Mouse (Mus musculus): ENCODE measurements around the gene Myod1. TPM values are rescaled to one million over a fixed set of nuclear protein-coding genes. Genes with fewer than 3 reads are reported as not detected.

Gene Myod1
- polyA plus RNA-seq, 1 experiment from 2014 or later: not detected

DNA sequence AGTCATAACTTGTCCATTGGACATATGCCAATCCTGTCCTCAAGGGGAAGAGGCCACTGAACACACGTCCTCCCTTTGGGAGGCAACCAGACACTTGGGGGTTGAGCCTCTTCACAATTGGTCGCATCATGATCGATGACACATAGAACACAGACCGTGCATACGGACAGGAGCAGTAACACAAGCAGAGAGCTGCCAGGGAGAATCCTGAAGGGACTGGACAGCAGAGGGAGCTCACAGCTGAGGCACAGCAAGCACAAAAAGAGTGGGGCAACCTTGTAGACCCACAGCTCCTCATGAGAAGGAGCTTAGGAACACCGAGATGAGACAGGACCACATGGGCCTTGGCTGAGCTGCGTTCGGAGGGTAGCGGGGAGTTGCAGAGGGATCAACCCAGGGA is 4.4 kb downstream of the Myod1 start:
- H3K27ac ChIP-seq (ENCODE audit: low read length): no peak overlapping the region
- no peaks in the 10 kb centered on the region for H3K9me3 ChIP-seq (ENCODE audit: low read length)
- H3K4me3 ChIP-seq (ENCODE audit: low read depth, low read length): no peak overlapping the region
- WGBS: 59% methylated on average over 9 of the region's 9 CpGs
- no peaks in the 10 kb centered on the region for H3K36me3 ChIP-seq (ENCODE audit: insufficient read depth, low read length)
- H3K9ac ChIP-seq (replicated peaks; ENCODE audit: low read depth): no peak overlapping the region
- H3K4me1 ChIP-seq (ENCODE audit: insufficient read depth, low read depth, low read length): no peaks in the 10 kb centered on the region
- peak; percentile 18 for TF ChIP-seq CTCF (IDR thresholded peaks at IDR 0.05)
- TF ChIP-seq EP300 (IDR thresholded peaks at IDR 0.05): no peak
- H3K4me2 ChIP-seq (replicated peaks; ENCODE audit: low read depth, low read length): no peak overlapping the region
- no peak for DNase-seq (ENCODE audit: low spot score)
- peaks cover 33% of the 10 kb centered on the region for H3K27me3 ChIP-seq (replicated peaks; ENCODE audit: insufficient read depth, low read length)
- no peak for ATAC-seq

DNA sequence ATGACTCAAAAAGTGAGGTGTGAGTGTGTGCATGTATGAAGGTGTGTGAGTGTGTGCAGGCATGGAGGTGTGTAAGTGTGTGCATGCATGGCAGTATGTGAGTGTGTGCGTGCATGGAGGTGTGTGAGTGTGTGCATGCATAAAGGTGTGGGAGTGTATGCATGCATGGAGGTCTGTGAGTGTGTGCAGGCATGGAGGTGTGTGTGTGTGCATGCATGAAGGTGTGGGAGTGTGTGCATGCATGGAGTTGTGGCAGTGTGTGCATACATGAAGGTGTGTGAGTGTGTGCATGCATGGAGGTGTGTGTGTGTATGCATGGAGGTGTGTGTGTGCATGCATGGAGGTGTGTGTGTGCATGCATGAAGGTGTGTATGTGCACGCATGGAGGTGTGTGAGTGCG is 11.2 kb downstream of the Myod1 start:
- Histone ChIP-seq H3K9me3 (ENCODE audit: low read length) (no peaks in the 10 kb centered on the region), H3K36me3 (ENCODE audit: insufficient read depth, low read length) (no peaks in the 10 kb centered on the region), H3K9ac (replicated peaks; ENCODE audit: low read depth) (no peak overlapping the region), H3K27ac (ENCODE audit: low read length) (no peak overlapping the region), H3K4me1 (ENCODE audit: insufficient read depth, low read depth, low read length) (no peaks in the 10 kb centered on the region), H3K27me3 (replicated peaks; ENCODE audit: insufficient read depth, low read length) (no peaks in the 10 kb centered on the region), H3K4me2 (replicated peaks; ENCODE audit: low read depth, low read length) (no peak overlapping the region), H3K4me3 (ENCODE audit: low read depth, low read length) (no peak overlapping the region)
- WGBS: 87% methylated on average over 3 of the region's 3 CpGs
- DNase-seq (ENCODE audit: low spot score) (no peak), ATAC-seq (no peak)
- TF ChIP-seq CTCF (IDR thresholded peaks at IDR 0.05): no peak
- no peak for TF ChIP-seq EP300 (IDR thresholded peaks at IDR 0.05)

DNA sequence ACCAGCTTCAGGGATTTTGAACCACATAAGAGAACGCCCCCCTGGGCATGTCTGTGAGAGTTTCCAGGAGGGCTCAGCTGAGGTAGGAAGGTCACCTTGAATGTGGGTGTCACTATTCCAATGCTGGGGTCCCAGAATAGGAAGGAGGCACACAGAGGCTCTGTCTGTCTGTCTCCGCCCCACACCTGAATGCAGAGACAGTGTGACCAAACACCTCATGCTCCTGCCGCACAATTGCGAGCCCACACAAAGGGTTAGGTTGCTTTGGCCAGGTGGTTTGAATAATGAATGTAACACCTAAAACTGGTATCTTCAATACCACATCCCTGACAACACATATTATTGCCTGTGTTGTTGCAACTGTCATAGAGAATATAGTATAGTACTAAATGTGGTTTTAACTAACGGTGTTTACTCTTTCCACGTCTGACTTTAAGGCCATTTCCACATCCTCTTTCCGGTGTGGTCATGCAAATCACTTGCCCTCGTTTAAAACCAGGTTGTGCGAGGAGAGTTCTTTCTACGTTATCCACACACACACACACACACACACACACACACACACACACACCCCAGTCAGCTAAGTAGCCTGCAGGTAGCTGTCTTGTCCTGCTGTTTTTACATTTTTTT is 13.3 kb downstream of the Myod1 start:
- no peak for TF ChIP-seq EP300 (IDR thresholded peaks at IDR 0.05)
- no peak for TF ChIP-seq CTCF (IDR thresholded peaks at IDR 0.05)
- Histone ChIP-seq H3K4me2 (replicated peaks; ENCODE audit: low read depth, low read length) (no peak overlapping the region), H3K36me3 (ENCODE audit: insufficient read depth, low read length) (no peaks in the 10 kb centered on the region), H3K9ac (replicated peaks; ENCODE audit: low read depth) (no peak overlapping the region), H3K27ac (ENCODE audit: low read length) (no peak overlapping the region), H3K4me1 (ENCODE audit: insufficient read depth, low read depth, low read length) (no peaks in the 10 kb centered on the region), H3K9me3 (ENCODE audit: low read length) (no peaks in the 10 kb centered on the region), H3K27me3 (replicated peaks; ENCODE audit: insufficient read depth, low read length) (peaks cover 15% of the 10 kb centered on the region; the same call in 1 of the 2 replicates), H3K4me3 (ENCODE audit: low read depth, low read length) (no peak overlapping the region)
- ATAC-seq: no peak
- DNase-seq (ENCODE audit: low spot score): no peak
- 65% methylated on average over 10 of the region's 10 CpGs for WGBS

DNA sequence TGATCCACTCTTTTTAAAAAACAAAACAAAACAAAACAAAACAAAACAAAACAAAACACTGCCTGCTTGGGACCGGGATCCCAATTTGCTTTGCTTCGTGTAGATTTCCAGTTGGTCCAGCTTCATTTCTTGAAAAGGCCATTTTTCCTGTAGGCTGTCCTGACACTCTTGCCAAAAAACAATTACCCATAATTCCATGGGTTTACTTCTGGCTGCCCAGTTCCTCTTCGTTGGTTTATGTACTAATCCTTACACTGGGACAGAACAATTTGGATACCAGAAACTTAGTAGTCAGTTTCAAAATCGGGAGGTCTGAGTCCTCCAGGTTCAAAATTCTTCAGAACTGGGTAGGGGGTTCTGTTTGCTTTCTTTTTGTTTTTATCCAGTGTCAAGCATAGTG is 14.0 kb downstream of the Myod1 start:
- no peak for ATAC-seq
- H3K27ac ChIP-seq (ENCODE audit: low read length): no peak overlapping the region
- H3K4me3 ChIP-seq (ENCODE audit: low read depth, low read length): no peak overlapping the region
- no peaks in the 10 kb centered on the region for H3K4me1 ChIP-seq (ENCODE audit: insufficient read depth, low read depth, low read length)
- no peak for TF ChIP-seq CTCF (IDR thresholded peaks at IDR 0.05)
- TF ChIP-seq EP300 (IDR thresholded peaks at IDR 0.05): no peak
- H3K9ac ChIP-seq (replicated peaks; ENCODE audit: low read depth): no peak overlapping the region
- H3K9me3 ChIP-seq (ENCODE audit: low read length): no peaks in the 10 kb centered on the region
- WGBS: 58% methylated on average over 4 of the region's 4 CpGs
- no peak overlapping the region for H3K4me2 ChIP-seq (replicated peaks; ENCODE audit: low read depth, low read length)
- H3K27me3 ChIP-seq (replicated peaks; ENCODE audit: insufficient read depth, low read length): peaks cover 21% of the 10 kb centered on the region; the same call in 1 of the 2 replicates
- peak; percentile 13 for DNase-seq (ENCODE audit: low spot score)
- no peaks in the 10 kb centered on the region for H3K36me3 ChIP-seq (ENCODE audit: insufficient read depth, low read length)

DNA sequence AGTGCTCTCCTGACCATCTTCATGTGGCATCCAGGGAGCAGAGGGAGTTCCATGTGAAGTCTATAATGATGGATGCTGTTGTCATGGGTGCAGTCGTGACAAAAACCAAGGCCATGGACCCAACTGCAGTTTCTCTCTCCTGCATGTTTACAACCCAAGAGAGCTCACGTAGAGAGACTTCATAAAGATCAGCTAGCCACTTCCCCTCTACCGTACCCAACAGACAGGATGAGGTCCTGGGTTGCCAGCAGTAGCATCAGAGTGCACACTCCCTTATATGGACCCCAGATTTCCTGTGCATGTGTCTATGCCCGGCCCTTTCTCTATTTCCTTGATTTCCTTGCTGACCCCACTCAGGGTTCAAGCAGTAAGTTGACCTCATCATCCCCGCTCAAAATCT is 15.4 kb downstream of the Myod1 start:
- no peak for TF ChIP-seq EP300 (IDR thresholded peaks at IDR 0.05)
- no peak for TF ChIP-seq CTCF (IDR thresholded peaks at IDR 0.05)
- H3K9me3 ChIP-seq (ENCODE audit: low read length): no peaks in the 10 kb centered on the region
- H3K4me1 ChIP-seq (ENCODE audit: insufficient read depth, low read depth, low read length): peaks cover 5% of the 10 kb centered on the region; the same call in 1 of the 2 replicates
- no peak for DNase-seq (ENCODE audit: low spot score)
- no peak overlapping the region for H3K9ac ChIP-seq (replicated peaks; ENCODE audit: low read depth)
- no peaks in the 10 kb centered on the region for H3K36me3 ChIP-seq (ENCODE audit: insufficient read depth, low read length)
- no peak for ATAC-seq
- no peak overlapping the region for H3K4me3 ChIP-seq (ENCODE audit: low read depth, low read length)
- no peak overlapping the region for H3K4me2 ChIP-seq (replicated peaks; ENCODE audit: low read depth, low read length)
- no peak overlapping the region for H3K27ac ChIP-seq (ENCODE audit: low read length)
- peaks cover 34% of the 10 kb centered on the region; the same call in 1 of the 2 replicates for H3K27me3 ChIP-seq (replicated peaks; ENCODE audit: insufficient read depth, low read length)
- 29% methylated on average over 5 of the region's 5 CpGs for WGBS

DNA sequence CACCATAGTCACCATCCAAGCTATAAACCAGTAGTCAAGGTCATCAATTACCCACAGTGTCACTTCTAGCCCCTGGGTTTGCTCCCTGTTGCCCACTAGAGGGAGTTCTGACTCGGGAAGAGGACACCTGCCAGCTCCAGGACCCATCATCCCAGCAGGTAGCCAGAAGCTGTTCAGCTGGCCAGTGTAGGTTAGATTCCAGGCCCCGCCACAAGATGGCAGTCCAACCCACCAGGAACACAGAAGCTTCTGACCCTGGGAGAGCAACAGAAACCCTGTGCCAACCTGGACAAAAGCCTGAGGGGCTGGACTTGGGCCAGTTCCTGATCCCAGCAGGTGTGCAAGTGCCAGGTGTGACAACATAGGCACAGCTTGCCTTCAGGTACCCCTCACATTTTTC is 16.8 kb downstream of the Myod1 start:
- Histone ChIP-seq H3K4me1 (ENCODE audit: insufficient read depth, low read depth, low read length) (peaks cover 5% of the 10 kb centered on the region; the same call in 1 of the 2 replicates), H3K4me2 (replicated peaks; ENCODE audit: low read depth, low read length) (no peak overlapping the region), H3K9ac (replicated peaks; ENCODE audit: low read depth) (no peak overlapping the region), H3K36me3 (ENCODE audit: insufficient read depth, low read length) (no peaks in the 10 kb centered on the region), H3K9me3 (ENCODE audit: low read length) (no peaks in the 10 kb centered on the region), H3K27me3 (replicated peaks; ENCODE audit: insufficient read depth, low read length) (peaks cover 48% of the 10 kb centered on the region), H3K27ac (ENCODE audit: low read length) (no peak overlapping the region), H3K4me3 (ENCODE audit: low read depth, low read length) (no peak overlapping the region)
- peak; percentile 29 for ATAC-seq
- 0% methylated on average over 2 of the region's 2 CpGs for WGBS
- TF ChIP-seq CTCF (IDR thresholded peaks at IDR 0.05) (peak; percentile 95), EP300 (IDR thresholded peaks at IDR 0.05) (no peak)
- DNase-seq (ENCODE audit: low spot score): peak; percentile 82
